Mouse (Mus musculus) megakaryocyte, adult 5-6 weeks (primary cell): ENCODE measurements around the gene Ndufs7. TPM values are rescaled to one million over a fixed set of nuclear protein-coding genes. Genes with fewer than 3 reads are reported as not detected.
"Not testable (repeated sequence)": the region's sequence is repeated elsewhere in the genome, so short reads cannot be mapped to it uniquely, and the experiment has no call there.

Source experiments
- ATAC-seq: 2 replicates; pipeline ENCODE4 v1.8.0; 2016; ENCODE audit warnings: mild to moderate bottlenecking, inconsistent platforms; ENCODE audit not compliant: poor library complexity, severe bottlenecking
- total RNA-seq, 2 experiments: library from RNA; stranded (forward) in 1 of 2; stranded (reverse) in 1 of 2; fragments of 153-499, 151-499 nt in 1 of 2; fragments of 221-1000, 200-1000 nt in 1 of 2; gene quantifications; 2 replicates each; pipeline versions ENCODE4 v1.2.3 to v1.2.4; 2015 to 2017

Gene Ndufs7
- total RNA-seq (2015) (113 and 114 TPM in 2 replicates), total RNA-seq (2017) (84.8 and 86.1 TPM in 2 replicates)

DNA sequence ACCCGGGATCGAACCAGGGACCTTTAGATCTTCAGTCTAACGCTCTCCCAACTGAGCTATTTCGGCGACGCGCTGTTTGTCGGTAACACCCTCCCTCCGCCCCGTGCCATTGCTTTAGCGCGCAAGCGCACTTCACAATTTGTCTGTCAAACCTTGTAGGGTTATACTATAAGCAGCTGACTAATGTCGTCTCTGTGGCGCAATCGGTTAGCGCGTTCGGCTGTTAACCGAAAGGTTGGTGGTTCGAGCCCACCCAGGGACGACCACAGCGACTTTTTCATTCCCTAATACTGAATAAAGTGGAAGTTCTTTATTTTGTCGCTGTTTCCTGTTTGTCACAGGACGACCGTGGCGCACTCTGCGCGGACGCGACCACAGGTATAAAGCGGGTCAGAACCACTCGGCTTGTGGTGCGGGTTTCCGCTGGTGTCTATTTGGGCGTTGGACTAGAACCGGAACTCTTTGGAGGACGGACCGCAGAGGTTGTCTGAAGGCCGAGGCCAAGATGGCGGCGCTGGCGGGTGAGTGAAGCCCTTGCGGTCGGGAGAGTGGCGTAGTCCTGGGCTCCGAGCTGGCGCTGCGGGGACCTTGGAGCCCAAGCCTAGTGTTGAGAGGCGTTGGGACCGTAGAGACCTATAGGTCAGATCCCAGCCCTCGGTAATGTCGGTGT is at the start of gene Ndufs7:
Gene Ndufs7, plus strand, starts transcription at position 151 of the 670 bp plus-strand sequence.
- ATAC-seq = peak; percentile 90

DNA sequence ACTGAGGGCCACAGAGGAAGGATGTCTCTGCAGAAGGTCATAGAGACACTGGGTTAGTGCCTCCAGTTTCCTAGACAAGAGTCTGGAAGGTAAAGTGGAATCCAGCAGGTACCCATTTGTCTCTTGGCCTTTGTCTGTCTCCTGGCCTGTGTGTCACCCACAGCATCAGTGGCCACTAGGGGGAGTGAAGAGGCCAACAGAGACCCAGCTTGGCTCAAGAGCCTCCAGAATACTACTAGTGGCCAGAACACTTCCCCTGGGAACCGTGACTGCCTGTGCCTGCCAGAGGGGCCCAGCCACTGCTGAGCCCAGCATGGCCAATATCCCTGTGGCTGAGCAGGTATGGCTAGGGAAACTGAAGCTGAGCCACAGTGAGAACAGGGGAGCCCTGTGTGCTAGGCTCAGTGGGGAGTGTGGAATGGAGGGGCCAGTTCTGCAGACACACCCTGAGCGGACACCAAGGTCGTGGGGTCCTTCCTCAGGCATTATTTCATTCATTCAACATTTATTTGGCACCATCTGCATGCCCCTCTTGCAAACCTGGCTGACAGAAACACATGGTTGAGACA is 49.4 kb upstream of the Ndufs7 start:
- ATAC-seq = peak; percentile 99

DNA sequence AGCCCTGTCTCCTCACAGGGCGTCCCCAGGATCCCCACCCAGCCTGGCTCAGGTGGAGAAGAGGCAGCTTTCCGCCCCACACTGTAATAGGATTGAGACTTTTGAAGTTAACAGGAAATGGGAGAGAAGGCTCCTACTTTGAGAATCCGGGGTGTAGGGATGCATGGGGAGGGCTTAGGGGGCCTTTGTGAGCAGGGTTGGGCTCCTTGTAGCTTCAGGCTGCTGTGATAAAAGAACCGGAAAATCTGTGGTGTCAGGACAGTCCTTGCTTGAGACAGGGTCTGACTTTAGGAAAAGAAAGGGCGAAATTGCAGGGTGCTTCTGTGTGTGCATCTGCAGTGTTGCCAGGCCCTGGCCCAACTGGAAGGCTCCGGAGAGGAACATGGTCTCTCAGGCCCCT is 48.4 kb upstream of the Ndufs7 start:
- no peak for ATAC-seq

DNA sequence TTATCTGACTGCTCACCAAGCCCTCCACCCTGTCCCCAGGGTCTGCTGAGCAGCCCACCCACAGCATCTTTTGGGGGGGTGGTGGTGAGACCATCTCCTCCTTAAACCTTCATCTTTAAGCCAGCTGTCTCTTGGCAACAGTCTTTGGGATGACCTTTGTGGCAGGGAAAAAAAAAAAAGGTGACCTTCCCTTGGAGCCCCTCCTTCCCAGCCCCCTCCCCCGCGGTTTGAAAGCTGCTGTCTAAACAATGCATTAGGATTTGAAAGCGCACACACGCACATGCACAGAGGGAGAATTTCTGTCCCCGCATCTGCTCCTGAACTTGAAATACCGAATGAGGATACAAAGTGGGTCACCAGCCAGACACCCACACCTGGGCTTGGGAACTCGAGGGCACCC is 44.9 kb upstream of the Ndufs7 start:
- ATAC-seq = no peak

DNA sequence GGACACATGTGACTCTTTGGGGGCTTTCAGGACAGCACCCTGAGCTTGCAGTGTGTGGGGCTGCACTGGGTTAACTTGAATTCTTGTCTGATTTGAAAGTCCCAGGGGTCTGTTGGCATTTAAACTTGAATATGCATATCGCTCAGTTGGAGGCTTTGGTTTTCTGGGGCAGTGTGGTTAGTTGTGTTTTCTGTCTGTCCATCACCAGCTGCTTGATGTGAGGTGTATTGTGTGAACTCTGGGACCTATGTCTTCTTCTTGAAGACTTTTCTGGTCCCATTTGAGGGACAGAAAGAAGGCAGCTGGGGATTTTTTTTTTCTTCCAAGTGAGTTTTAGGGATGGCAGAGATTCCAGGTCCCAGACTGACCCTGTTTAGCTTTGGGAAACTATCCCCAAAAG is 41.7 kb upstream of the Ndufs7 start:
- ATAC-seq = no peak

DNA sequence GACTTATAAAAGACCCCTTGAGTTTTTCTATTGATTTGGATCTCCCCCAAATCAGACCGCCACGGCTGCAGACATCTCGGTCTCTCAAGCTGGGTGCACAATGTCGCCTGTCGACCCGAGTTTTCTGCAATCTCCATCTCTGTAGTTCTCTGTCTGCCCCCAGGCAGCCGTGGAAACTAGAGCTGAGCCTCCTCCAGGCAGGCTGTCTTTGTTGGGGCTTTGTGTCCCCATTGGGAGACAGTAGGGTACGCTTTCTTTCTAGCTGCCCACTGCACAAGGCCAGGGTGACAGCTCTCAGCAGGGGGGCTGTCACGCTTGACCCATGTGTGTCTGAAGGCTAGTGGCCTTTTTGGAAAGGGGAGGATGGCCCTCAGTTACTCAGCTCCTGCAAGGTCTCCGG is 41.2 kb upstream of the Ndufs7 start:
- no peak for ATAC-seq

GRCm38 (mm10) chr10:80208248-80208647 is 40.7 kb upstream of the Ndufs7 start:
- ATAC-seq = no peak

DNA sequence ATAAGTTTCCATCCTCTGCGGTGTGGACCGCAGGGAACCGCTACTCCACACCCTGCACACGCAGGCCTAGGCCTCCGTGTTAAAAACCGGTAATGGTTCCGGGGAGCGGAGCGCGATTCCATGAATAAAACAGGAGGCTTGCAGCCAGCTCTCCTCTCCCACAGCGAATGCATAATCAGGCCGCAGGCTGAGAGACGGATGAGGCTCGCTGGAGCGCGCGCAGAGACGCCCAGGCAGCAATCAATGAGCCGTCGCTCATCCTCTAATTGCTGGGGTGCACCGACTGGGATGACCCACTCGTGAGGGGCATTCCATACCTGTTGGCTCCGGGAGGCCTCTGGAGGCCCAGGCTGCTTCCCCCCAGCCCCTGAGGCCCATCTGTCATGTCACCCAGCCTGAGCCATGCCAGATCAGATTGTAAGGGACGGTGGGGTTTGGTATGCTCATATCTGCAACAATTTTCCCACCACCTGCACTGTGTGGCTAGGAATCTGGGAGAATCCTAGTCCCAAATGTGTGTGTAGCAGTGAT is 40.0 kb upstream of the Ndufs7 start:
- ATAC-seq = no peak

DNA sequence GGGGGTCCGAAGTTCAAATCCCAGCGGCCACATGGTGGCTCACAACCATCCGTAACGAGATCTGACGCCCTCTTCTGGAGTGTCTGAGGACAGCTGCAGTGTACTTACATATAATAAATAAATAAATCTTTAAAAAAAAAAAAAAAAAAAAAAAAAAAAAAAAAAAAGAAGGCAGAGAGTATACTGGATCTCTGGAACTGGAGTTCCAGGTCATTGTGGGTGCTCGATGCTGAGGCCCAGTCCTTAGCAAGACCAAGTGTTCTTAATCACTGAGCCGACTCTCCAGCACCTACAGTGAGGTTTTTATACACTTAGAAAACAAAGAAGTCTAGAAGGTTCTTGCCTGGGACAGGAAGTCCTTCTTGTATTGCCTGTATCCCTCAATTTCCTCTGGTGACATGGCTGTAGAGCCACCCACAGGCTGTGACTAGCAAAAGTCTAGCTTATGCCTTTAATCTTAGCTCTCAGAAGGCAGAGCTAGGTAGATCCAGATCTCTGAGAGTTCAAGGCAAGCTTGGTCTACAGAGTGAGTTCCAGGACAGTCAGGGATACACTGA is 37.3 kb upstream of the Ndufs7 start:
- ATAC-seq = not testable (repeated sequence)

DNA sequence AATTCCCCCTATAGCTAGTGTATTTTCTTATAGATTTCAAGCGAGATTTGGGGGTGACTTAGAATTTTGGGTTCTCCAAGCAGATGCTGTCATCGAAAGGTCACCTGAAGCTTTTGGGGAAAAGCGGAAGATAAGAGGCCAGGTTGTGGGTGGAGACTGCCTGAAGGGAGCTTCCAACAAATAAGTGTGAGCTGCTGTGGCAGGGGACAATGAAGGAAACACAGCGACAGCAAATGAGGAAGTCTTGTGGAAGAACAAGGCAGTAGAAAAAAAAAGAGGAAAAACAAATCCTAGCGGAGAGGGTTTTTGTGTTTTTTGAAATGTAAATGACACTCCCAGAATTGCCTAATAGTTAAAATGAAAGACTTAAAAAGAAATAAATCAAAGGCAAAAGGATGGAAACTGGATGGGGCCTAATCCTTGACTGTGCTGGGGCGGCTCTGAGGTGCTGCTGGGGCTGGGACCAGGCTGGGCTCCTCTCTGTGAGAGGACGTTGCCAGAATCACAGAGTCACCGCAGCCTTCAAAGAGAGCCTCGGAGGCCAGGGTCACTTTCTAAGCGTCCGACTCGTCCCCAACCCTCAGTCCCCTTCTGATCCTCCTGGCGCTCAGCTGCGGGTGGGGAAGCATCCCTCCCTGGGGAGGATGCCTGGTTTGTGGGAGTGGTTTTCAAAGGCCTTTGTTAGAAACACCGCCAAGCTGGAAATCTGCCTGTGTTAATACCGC is 33.7 kb upstream of the Ndufs7 start:
- peak; percentile 57; the same call in 1 of the 2 replicates for ATAC-seq

DNA sequence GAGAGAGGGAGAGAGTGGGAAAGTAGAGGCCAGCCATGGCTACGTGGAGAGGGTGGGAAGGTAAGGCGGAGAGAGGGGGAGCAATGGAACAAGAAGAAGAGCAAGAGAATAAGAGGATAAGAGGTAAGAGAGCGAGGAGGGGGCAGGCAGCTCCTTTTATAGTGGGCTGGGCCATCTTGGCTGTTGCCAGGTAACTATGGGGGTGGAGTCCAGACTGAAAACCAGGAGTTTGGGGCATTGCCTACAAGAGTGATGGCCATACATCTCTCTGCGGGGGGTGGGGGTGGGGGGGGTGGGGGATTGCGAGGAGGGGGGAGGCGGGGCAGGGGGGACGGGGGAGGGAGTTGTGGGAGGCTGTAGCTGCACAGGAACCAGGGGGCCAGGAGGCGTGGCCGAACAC is 28.2 kb upstream of the Ndufs7 start:
- ATAC-seq = no peak

DNA sequence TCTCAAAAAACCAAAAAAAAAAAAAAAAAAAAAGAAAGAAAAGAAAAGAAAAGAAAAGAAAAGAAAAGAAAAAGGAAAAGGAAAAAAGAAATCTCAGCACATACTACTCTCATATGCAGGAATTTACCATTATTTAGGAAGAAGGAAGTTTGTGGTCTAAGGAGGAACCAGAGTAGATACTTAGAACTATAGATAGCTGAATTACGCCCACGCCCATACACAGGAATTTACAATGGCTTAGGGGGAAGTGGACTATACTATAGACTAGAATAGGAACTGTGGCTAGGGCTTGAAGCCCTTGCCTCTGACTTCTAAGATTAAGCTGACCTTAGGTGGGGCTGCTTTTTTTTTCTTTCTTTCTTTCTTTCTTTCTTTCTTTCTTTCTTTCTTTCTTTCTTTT is 25.8 kb upstream of the Ndufs7 start:
- not testable (repeated sequence) for ATAC-seq

- no peak for ATAC-seq
These were observed 22.9 kb upstream of the Ndufs7 start for GRCm38 (mm10) chr10:80226071-80226415.

GRCm38 (mm10) chr10:80226416-80227165 is 22.3 kb upstream of the Ndufs7 start, which contains the start of gene Mum1:
TSS of gene Mum1 (plus strand) at chr10:80226434.
- ATAC-seq = peak; percentile 98

DNA sequence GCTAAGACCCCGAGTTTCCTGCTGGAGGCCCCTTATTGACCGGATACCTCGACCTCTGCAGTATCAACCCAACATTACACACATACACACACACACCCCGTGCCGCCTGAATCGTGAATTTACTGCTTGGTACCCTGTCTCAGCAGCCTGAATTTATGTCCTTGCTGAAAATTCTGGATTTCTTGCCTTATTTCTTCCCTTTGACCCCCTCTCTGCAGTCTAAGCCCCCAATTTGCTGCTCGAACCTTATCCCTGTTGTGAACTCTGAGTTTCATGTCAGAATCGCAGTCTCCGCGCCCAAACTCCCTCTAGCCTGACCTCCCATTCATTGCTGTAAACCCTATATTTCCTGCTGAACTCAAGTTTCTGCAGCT is 21.8 kb upstream of the Ndufs7 start:
- ATAC-seq = no peak

DNA sequence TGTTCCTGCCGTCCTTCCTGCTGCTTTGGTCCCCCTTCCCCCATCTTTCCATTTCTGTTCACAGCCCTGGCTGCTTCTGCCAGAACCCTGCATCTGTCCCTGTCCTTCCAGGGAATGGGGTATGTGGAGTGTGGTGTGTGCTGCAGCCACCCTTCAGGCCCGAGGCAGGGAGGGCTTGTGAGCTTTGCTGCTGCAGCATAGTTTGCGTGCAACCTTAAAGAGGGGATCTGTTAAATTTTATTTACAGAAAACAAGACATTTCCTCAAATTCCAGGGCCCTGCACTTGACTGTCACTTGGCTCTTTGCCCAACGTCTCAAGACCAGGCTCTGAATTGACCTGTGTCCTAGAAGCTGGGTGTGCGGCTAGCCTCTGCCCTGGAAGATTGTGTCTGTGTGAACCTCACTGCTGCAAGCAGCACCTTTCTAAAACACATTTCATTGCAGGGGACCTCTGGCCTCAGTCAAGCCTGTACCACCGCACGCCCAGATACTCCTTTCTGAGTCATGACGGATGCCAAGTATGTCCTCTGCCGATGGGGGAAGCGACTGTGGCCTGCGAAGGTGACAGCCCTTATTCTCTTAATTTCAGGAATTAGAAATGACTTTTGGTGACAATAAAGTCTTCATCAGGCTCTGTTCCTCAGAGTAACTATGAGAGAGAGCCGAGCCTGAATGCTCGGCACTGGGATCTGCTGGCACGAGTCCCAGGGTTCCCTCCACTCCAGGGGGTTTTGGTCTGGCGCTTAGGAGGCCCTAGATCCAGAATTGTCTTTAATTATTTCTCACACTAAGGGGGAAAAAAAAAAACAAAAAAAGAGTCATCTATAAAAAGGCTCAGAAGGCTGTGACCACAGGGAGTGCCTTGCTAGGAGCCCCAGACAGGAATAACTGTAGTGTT is 20.8 kb upstream of the Ndufs7 start:
- no peak for ATAC-seq

DNA sequence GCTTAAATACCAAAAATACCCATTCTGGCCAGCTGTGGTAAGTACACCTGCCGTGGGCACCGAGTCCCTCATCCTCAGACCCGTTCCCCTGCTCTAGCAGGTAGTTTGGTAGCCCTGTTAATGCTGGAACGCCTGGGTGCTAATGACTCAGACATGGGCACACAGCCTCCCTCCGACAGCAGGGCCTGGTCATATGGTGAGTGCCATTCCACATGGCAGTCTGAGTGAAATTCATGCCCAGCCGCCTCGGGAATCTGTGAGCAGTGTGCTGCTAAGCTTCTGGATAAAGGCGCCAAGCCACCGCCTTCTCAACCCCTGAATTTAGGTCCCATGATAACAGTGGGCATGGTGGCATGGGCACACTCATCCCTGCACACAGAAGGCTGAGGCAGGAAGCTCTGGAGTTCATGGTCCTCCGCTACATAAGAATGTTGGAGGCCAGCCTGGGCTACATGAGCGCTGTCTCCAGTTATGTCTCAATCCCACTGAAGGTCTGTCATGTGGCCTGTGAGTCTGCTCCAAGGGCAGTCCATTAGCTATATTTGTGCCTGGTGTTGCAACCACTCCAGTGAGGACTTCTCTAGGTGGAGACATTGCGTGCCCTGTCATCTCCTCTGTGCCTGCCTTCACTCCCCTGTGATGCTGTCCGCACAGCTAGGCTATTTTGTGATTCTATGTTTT is 12.6 kb upstream of the Ndufs7 start:
- ATAC-seq = no peak

DNA sequence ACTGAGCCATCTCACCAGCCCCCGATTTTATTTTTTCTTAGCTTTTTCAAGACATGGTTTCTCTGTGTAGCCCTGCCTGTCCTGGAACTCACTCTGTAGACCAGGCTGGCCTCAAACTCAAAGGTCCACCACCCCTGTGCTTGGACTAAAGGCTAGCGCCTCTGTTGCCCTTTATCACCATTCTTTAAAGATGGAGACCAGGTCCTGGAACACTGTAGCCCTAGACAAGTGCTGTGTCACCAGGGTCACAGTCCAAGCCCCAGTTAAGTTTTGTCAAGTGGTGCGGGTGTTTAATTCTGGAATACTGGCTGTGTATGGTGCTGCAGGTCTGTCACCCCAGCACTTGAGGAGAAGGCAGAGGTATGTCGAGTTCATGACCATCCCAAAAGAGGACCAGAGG is 11.9 kb upstream of the Ndufs7 start:
- no peak for ATAC-seq

DNA sequence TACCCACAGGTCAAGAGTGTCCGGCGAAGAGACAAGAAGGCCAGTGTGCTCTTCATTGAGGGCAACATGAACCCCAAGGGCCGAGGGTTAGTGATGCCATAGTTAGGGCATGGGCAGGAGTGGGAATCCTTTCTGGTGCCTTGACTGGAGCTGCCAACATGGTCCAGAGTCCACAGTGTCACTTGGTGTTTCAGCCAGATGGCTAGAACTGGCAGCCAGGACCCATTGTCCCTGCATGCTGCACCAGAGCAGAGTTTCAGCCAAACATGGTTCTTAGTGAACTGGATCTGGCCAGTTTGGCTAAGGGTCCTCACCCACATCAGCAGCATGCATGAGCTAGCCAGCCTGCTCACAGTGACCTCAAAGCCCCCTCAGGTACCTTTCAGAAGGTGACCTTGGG is 10.6 kb upstream of the Ndufs7 start:
- ATAC-seq = no peak
